Mouse (Mus musculus) T-cell, adult 2 months (primary cell): ENCODE data around the gene F3.
A peak's percentile ranks its signal among the peaks of the same experiment; 100 is the strongest.
"Not testable (repeated sequence)": the region's sequence is repeated elsewhere in the genome, so short reads cannot be mapped to it uniquely, and the experiment has no call there.

Experiments used
- DNase-seq: peaks from one replicate; pipeline ENCODE4 v3.0.0; 2022; ENCODE audit warnings: low spot score

Gene F3

GRCm38 (mm10) chr3:121738742-121739342 is 15.5 kb downstream of the F3 start:
- no peak for DNase-seq

GRCm38 (mm10) chr3:121739489-121740213 is 16.3 kb downstream of the F3 start:
- no peak for DNase-seq

- DNase-seq, result not testable (repeated sequence)
Observed at GRCm38 (mm10) chr3:121741186-121741848, 18.0 kb downstream of the F3 start.

- DNase-seq, result not testable (repeated sequence)
Observed at GRCm38 (mm10) chr3:121754319-121755090, 31.2 kb downstream of the F3 start.

- peak; percentile 19 for DNase-seq
Observed at GRCm38 (mm10) chr3:121755152-121755551, 31.8 kb downstream of the F3 start.

- DNase-seq, result no peak
Observed at GRCm38 (mm10) chr3:121758373-121758772, 35.0 kb downstream of the F3 start.

GRCm38 (mm10) chr3:121762056-121762852 is 38.9 kb downstream of the F3 start:
- DNase-seq, result no peak

- DNase-seq, result no peak
Observed at GRCm38 (mm10) chr3:121766048-121766447, 42.7 kb downstream of the F3 start.

- DNase-seq, result no peak
Observed at GRCm38 (mm10) chr3:121766818-121767217, 43.5 kb downstream of the F3 start.

- no peak for DNase-seq
Observed at GRCm38 (mm10) chr3:121768770-121769169, 45.4 kb downstream of the F3 start.

GRCm38 (mm10) chr3:121773336-121773735 is 50.0 kb downstream of the F3 start:
- DNase-seq, result not testable (repeated sequence)

- peak; percentile 23 for DNase-seq
Observed at GRCm38 (mm10) chr3:121777943-121778342, 54.6 kb downstream of the F3 start.

- no peak for DNase-seq
Observed at GRCm38 (mm10) chr3:121783020-121783419, 59.7 kb downstream of the F3 start.
